Mouse (Mus musculus) induced T-regulatory cell, adult 2 months (primary cell): ENCODE results near the gene Scrn3.

Source experiments
- DNase-seq: peaks from one replicate; pipeline ENCODE4 v3.0.0-alpha.2; 2012; ENCODE audit warnings: low read depth

Scrn3 gene

GRCm38 (mm10) chr2:73317426-73317825 is 5.0 kb downstream of the Scrn3 start:
- no peak for DNase-seq

GRCm38 (mm10) chr2:73319218-73319617 is 6.8 kb downstream of the Scrn3 start:
- DNase-seq, result no peak

- DNase-seq, result peak; percentile 27
These were observed 10.6 kb downstream of the Scrn3 start for GRCm38 (mm10) chr2:73322991-73323390.

GRCm38 (mm10) chr2:73325871-73326270 is 13.5 kb downstream of the Scrn3 start:
- DNase-seq, result no peak

- DNase-seq, result no peak
These were observed 23.5 kb downstream of the Scrn3 start for GRCm38 (mm10) chr2:73335949-73336348.

- no peak for DNase-seq
These were observed 26.0 kb downstream of the Scrn3 start for GRCm38 (mm10) chr2:73338415-73338814.

- no peak for DNase-seq
These were observed 31.3 kb downstream of the Scrn3 start for GRCm38 (mm10) chr2:73343701-73344100.

- DNase-seq, result no peak
These were observed 32.8 kb downstream of the Scrn3 start for GRCm38 (mm10) chr2:73345204-73345603.

- DNase-seq, result peak; percentile 80
These were observed 34.1 kb downstream of the Scrn3 start for GRCm38 (mm10) chr2:73346345-73347086.

GRCm38 (mm10) chr2:73347136-73347535 is 34.7 kb downstream of the Scrn3 start:
- peak; percentile 35 for DNase-seq

- DNase-seq, result no peak
These were observed 35.4 kb downstream of the Scrn3 start for GRCm38 (mm10) chr2:73347766-73348165.

GRCm38 (mm10) chr2:73348221-73348620 is 35.8 kb downstream of the Scrn3 start:
- DNase-seq, result peak; percentile 75

GRCm38 (mm10) chr2:73351496-73351895 is 39.1 kb downstream of the Scrn3 start:
- no peak for DNase-seq

- no peak for DNase-seq
These were observed 39.5 kb downstream of the Scrn3 start for GRCm38 (mm10) chr2:73351927-73352374.

- no peak for DNase-seq
These were observed 44.6 kb downstream of the Scrn3 start for GRCm38 (mm10) chr2:73357004-73357403.

- DNase-seq, result no peak
These were observed 47.5 kb downstream of the Scrn3 start for GRCm38 (mm10) chr2:73359941-73360340.

GRCm38 (mm10) chr2:73360536-73360935 is 48.1 kb downstream of the Scrn3 start:
- DNase-seq, result no peak

- no peak for DNase-seq
These were observed 51.0 kb downstream of the Scrn3 start for GRCm38 (mm10) chr2:73363448-73363847.

- no peak for DNase-seq
These were observed 59.3 kb downstream of the Scrn3 start for GRCm38 (mm10) chr2:73371530-73372335.

- DNase-seq, result no peak
These were observed 65.9 kb downstream of the Scrn3 start for GRCm38 (mm10) chr2:73378326-73378725.

- DNase-seq, result no peak
These were observed 67.3 kb downstream of the Scrn3 start for GRCm38 (mm10) chr2:73379656-73380055.

GRCm38 (mm10) chr2:73380298-73380975 is 68.0 kb downstream of the Scrn3 start:
- no peak for DNase-seq

- DNase-seq, result no peak
These were observed 72.8 kb downstream of the Scrn3 start for GRCm38 (mm10) chr2:73385172-73385571.
